Mouse (Mus musculus) yolk sac, embryonic 10.5 days (tissue): ENCODE data around the gene Krt25.

Experiments
- DNase-seq: peaks from one replicate; pipeline ENCODE4 v3.0.0-alpha.2; 2017; ENCODE audit warnings: low spot score

Gene Krt25

GRCm38 (mm10) chr11:99322851-99323250 lies at the start of gene Krt25:
Gene Krt25 (minus strand): TSS chr11:99322951.
- DNase-seq, result no peak

- DNase-seq, result no peak
These were observed 47.2 kb upstream of the Krt25 start for GRCm38 (mm10) chr11:99369853-99370451.

GRCm38 (mm10) chr11:99369229-99369628 lies 46.5 kb upstream of the Krt25 start:
- DNase-seq, result no peak

GRCm38 (mm10) chr11:99366791-99367190 lies 44.0 kb upstream of the Krt25 start:
- no peak for DNase-seq

- peak; percentile 10 for DNase-seq
These were observed 41.7 kb upstream of the Krt25 start for GRCm38 (mm10) chr11:99364412-99364811.

- no peak for DNase-seq
These were observed 38.7 kb upstream of the Krt25 start for GRCm38 (mm10) chr11:99361423-99361822.

- DNase-seq, result no peak
These were observed 28.3 kb upstream of the Krt25 start, which contains the start of gene Krt27 for GRCm38 (mm10) chr11:99351004-99351403. Gene Krt27 (minus strand): TSS chr11:99351104.

- no peak for DNase-seq
These were observed 16.6 kb upstream of the Krt25 start for GRCm38 (mm10) chr11:99339299-99339847.

- no peak for DNase-seq
These were observed 15.1 kb upstream of the Krt25 start, which contains the start of gene Krt26 for GRCm38 (mm10) chr11:99337866-99338265. Gene Krt26 (minus strand): TSS chr11:99337966.

- DNase-seq, result no peak
These were observed 10.7 kb upstream of the Krt25 start for GRCm38 (mm10) chr11:99333426-99333825.

- peak; percentile 9 for DNase-seq
These were observed 6.9 kb upstream of the Krt25 start for GRCm38 (mm10) chr11:99329655-99330054.

- no peak for DNase-seq
These were observed 1.7 kb downstream of the Krt25 start for GRCm38 (mm10) chr11:99321094-99321493.

- DNase-seq, result no peak
These were observed 3.6 kb downstream of the Krt25 start for GRCm38 (mm10) chr11:99319127-99319526.

GRCm38 (mm10) chr11:99316543-99316942 lies 6.2 kb downstream of the Krt25 start:
- no peak for DNase-seq

GRCm38 (mm10) chr11:99314594-99314993 lies 8.2 kb downstream of the Krt25 start:
- no peak for DNase-seq

GRCm38 (mm10) chr11:99310882-99311281 lies 11.9 kb downstream of the Krt25 start:
- DNase-seq, result no peak

- DNase-seq, result peak; percentile 25
These were observed 15.2 kb downstream of the Krt25 start for GRCm38 (mm10) chr11:99307579-99307978.

GRCm38 (mm10) chr11:99295039-99295438 lies 27.7 kb downstream of the Krt25 start:
- no peak for DNase-seq

GRCm38 (mm10) chr11:99292846-99293245 lies 29.9 kb downstream of the Krt25 start:
- no peak for DNase-seq

- no peak for DNase-seq
These were observed 37.9 kb downstream of the Krt25 start, which contains the start of gene Krt24 for GRCm38 (mm10) chr11:99284833-99285312. Gene Krt24 (minus strand): TSS chr11:99285262.

GRCm38 (mm10) chr11:99284011-99284410 lies 38.7 kb downstream of the Krt25 start:
- no peak for DNase-seq

- DNase-seq, result no peak
These were observed 39.4 kb downstream of the Krt25 start for GRCm38 (mm10) chr11:99283334-99283733.

GRCm38 (mm10) chr11:99281116-99281515 lies 41.6 kb downstream of the Krt25 start:
- DNase-seq, result no peak

GRCm38 (mm10) chr11:99279986-99280385 lies 42.8 kb downstream of the Krt25 start:
- DNase-seq, result no peak
